Comparison of ENCODE assay signal across 8 mouse cellular contexts in genomic region chr14:54572790-54573736, GRCm38 (mm10). TPM values are rescaled to one million over a fixed set of nuclear protein-coding genes. Genes with fewer than 3 reads are reported as not detected.
DNase-seq lines count a peak whose midpoint lies in the region; ATAC-seq and TF ChIP-seq lines count a peak whose summit lies in the region.
"Had no signal": no experiment of that assay in that cellular context is flagged by ENCODE, and none has a peak within 500 bp of the region (broad histone marks: within the 10 kb centered on the region; RNA-seq: fewer than 3 reads in every experiment).

No protein-coding gene starts in this region.

- H3K27ac ChIP-seq in lung, embryonic 14.5 days (ENCODE audit: low read depth) = peak overlapping the region; percentile 82
- H3K27ac ChIP-seq in stomach, embryonic 16.5 days (ENCODE audit: low read length) = peak overlapping the region; percentile 88

- peaks cover 59% of the 10 kb centered on the region for H3K36me3 ChIP-seq in lung, embryonic 14.5 days (ENCODE audit: insufficient read depth)
- H3K36me3 ChIP-seq in stomach, embryonic 16.5 days (ENCODE audit: control insufficient read depth, insufficient read depth, low read length) = 0 out of 2 replicates have a peak, but pooled peaks cover 9% of the 10 kb centered on the region

- peak overlapping the region; percentile 76 for H3K4me2 ChIP-seq in lung, embryonic 14.5 days
- H3K4me2 ChIP-seq in stomach, embryonic 16.5 days (ENCODE audit: low read depth, low read length) = peak overlapping the region; percentile 57

- peaks cover 15% of the 10 kb centered on the region for H3K4me1 ChIP-seq in lung, embryonic 14.5 days (ENCODE audit: insufficient read depth)
- peaks cover 36% of the 10 kb centered on the region for H3K4me1 ChIP-seq in stomach, embryonic 16.5 days (ENCODE audit: control insufficient read depth, insufficient read depth, low read length)

- DNase-seq in adrenal gland, adult 8-10 months = peak; percentile 65
- DNase-seq in fibroblast of lung, adult 2 months (ENCODE audit: low read depth) = peak; percentile 63
- peak; percentile 87 for DNase-seq in kidney, adult 11 months
- peak; percentile 83 for DNase-seq in lung, embryonic 14.5 days
- DNase-seq in right cerebral cortex, postnatal 25 days = no peak
- no peak for DNase-seq in layer of hippocampus, adult 9-10 months (ENCODE audit: low spot score)

- no peaks in the 10 kb centered on the region for H3K27me3 ChIP-seq in lung, embryonic 14.5 days (ENCODE audit: insufficient read depth, low read length)
- no peaks in the 10 kb centered on the region for H3K27me3 ChIP-seq in stomach, embryonic 16.5 days (ENCODE audit: control insufficient read depth, insufficient read depth, low read length)

- no peaks in the 10 kb centered on the region for H3K9me3 ChIP-seq in lung, embryonic 14.5 days (ENCODE audit: low read depth, low read length)
- no peaks in the 10 kb centered on the region for H3K9me3 ChIP-seq in stomach, embryonic 16.5 days (replicated peaks; ENCODE audit: control insufficient read depth, low read length)

- peak; percentile 23 for ATAC-seq in lung, embryonic 14.5 days (ENCODE audit: insufficient read depth)
- ATAC-seq in stomach, embryonic 16.5 days (ENCODE audit: insufficient read depth, low FRiP score) = peak; percentile 51

- WGBS in lung, embryonic 14.5 days = 16% methylated on average over 14 of the region's 14 CpGs
- WGBS in stomach, embryonic 16.5 days = 14% methylated on average over 14 of the region's 14 CpGs

- no peak for TF ChIP-seq CTCF in lung, embryonic 14.5 days (IDR thresholded peaks at IDR 0.05; ENCODE audit: low read depth)

- H3K9ac ChIP-seq in lung, embryonic 14.5 days = peak overlapping the region; percentile 95
- H3K9ac ChIP-seq in stomach, embryonic 16.5 days (ENCODE audit: low read length) = peak overlapping the region; percentile 90

- H3K4me3 ChIP-seq in lung, embryonic 14.5 days (ENCODE audit: low read depth, low read length) = peak overlapping the region; percentile 92
- H3K4me3 ChIP-seq in stomach, embryonic 16.5 days (replicated peaks; ENCODE audit: low read length) = peak overlapping the region; percentile 88

RNA-seq across cellular contexts. Expression of gene Ajuba, which starts 4.3 kb away (rescaled TPM):
- 10 to 100 TPM; 23.7 to 41.6 (median 32.6) TPM for total RNA-seq in adrenal gland, adult 8-10 months (2022)
- 37.8 and 43.6 TPM in 2 replicates for polyA plus RNA-seq in lung, embryonic 14.5 days (2014; fragmentation: Nextera tagmentation; extraction: Ambion mirVana)
- 19.5 and 20.6 TPM in 2 replicates for polyA plus RNA-seq in stomach, embryonic 16.5 days (2015; fragmentation: Nextera tagmentation; extraction: Ambion mirVana)

RNA-seq across cellular contexts. Expression of gene Haus4, which starts 18.6 kb away (rescaled TPM):
- total RNA-seq in adrenal gland, adult 8-10 months (2022) = 10 to 100 TPM; 24.1 to 34.1 (median 29.4) TPM
- polyA plus RNA-seq in lung, embryonic 14.5 days (2014; fragmentation: Nextera tagmentation; extraction: Ambion mirVana) = 53.0 and 60.3 TPM in 2 replicates
- polyA plus RNA-seq in stomach, embryonic 16.5 days (2015; fragmentation: Nextera tagmentation; extraction: Ambion mirVana) = 39.0 and 44.4 TPM in 2 replicates

RNA-seq across cellular contexts. Expression of gene 4931414P19Rik, which starts 32.7 kb away (rescaled TPM):
- total RNA-seq in adrenal gland, adult 8-10 months (2022) = 1 to 10 TPM; 3.6 to 6.2 (median 5.0) TPM
- polyA plus RNA-seq in lung, embryonic 14.5 days (2014; fragmentation: Nextera tagmentation; extraction: Ambion mirVana) = 8.3 and 9.4 TPM in 2 replicates
- 8.2 and 9.0 TPM in 2 replicates for polyA plus RNA-seq in stomach, embryonic 16.5 days (2015; fragmentation: Nextera tagmentation; extraction: Ambion mirVana)

RNA-seq across cellular contexts. Expression of gene Psmb5, which starts 44.8 kb away (rescaled TPM):
- total RNA-seq in adrenal gland, adult 8-10 months (2022) = 100 to 1,000 TPM; 254 to 479 (median 341) TPM
- polyA plus RNA-seq in lung, embryonic 14.5 days (2014; fragmentation: Nextera tagmentation; extraction: Ambion mirVana) = 374 and 393 TPM in 2 replicates
- polyA plus RNA-seq in stomach, embryonic 16.5 days (2015; fragmentation: Nextera tagmentation; extraction: Ambion mirVana) = 346 and 368 TPM in 2 replicates

RNA-seq across cellular contexts. Expression of gene Psmb11, which starts 48.2 kb away (rescaled TPM):
- total RNA-seq in adrenal gland, adult 8-10 months (2022) = not detected
- polyA plus RNA-seq in lung, embryonic 14.5 days (2014; fragmentation: Nextera tagmentation; extraction: Ambion mirVana) = not detected in 2 replicates
- not detected in 2 replicates for polyA plus RNA-seq in stomach, embryonic 16.5 days (2015; fragmentation: Nextera tagmentation; extraction: Ambion mirVana)
- total RNA-seq: hematopoietic stem cell, adult 5-6 weeks had no signal

Comparison
In these comparisons a context has a peak if more than half of its experiments do, and no peak if none do; other contexts are left out.
1. DNase-seq: peak in adrenal gland, adult 8-10 months (single experiment), fibroblast of lung, adult 2 months (single experiment), kidney, adult 11 months (single experiment) and lung, embryonic 14.5 days (single experiment); none in right cerebral cortex, postnatal 25 days (single experiment) and layer of hippocampus, adult 9-10 months (single experiment).